Mouse (Mus musculus) thymus, postnatal 25 days (tissue): Measurements from ENCODE around the gene Olfr12.

Source experiments
- DNase-seq: peaks from one replicate; pipeline ENCODE4 v3.0.0; 2022

Gene Olfr12

DNA sequence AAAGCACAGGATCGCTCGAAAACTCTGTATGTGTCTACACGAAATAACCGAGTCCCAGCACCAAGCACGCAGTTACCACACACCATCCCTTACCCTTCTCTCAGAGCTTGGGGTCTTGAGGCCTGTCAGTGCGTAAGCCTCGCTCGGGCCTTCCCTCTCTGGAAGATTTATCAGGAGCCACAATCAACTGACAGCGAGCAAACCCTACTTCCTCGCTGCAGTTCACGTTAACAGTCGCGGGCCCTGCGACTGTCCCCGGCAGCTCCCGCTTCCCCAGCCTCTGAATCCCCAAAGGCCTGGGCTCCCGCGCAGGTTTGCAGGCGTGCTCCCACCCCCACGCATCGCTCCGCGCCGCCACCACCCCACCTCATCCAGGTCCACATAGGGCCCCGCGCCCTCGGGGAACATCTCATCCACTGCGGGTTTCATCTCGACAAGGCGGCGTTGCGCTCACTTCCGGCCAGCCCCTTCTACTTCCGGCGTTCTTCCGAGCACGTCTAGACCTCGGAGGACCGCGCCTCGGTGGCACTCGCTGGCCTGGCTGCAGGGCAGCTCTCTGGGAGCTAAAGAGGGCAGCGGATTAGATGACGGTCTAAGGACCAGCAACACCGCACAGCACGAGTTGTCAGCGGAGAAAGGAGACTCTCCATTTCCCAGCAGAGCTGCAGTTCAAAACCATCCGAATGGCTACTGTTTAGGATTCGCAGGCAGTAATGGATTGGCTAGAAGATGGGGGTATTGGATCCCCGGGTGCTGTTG lies 24.1 kb downstream of the Olfr12 start, which contains the start of gene Cops9:
Cops9 (minus strand) TSS at position 472 of the 759 bp plus-strand sequence.
- DNase-seq, result peak; percentile 84

DNA sequence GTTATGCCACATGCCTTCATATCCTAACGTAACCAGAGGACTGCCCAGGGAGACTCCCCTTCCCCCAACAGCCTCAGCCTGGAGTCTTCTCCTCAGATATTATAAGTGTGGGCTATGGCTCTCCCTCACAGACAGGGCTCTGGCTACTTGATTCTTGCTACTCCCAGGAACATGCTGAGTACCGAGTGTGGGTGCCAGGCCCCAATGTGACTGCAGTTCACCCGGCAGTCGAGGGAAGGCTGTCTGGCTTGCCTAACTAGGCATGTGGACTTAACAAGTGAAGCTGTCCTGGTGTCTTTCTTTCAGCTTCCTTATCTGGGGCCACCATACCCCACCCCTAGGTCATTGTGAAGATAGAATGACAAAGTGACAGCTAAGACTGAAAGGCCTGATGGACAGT lies 26.1 kb downstream of the Olfr12 start:
- DNase-seq, result no peak

DNA sequence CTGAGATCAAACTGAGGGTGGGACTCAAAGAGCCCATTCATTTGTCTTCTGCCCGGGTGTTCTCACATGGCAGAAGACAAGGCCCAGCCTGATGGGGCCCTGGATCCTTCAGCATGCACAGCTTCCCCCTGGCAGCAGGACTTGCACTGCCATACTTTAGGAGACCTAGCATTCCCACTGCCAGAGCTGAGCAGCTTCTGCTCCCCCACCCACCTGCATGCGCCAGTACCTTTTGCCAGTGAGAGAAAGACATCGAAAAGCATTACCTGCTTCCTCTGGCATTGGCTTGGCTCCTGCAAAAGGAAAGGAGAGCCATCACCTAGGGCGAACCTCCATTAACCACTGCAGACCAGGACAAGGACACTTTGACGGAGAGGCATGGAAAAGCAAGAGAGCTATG lies 27.3 kb downstream of the Olfr12 start:
- no peak for DNase-seq

- DNase-seq, result no peak
Measured at GRCm38 (mm10) chr1:92646111-92646510, 28.5 kb downstream of the Olfr12 start.

DNA sequence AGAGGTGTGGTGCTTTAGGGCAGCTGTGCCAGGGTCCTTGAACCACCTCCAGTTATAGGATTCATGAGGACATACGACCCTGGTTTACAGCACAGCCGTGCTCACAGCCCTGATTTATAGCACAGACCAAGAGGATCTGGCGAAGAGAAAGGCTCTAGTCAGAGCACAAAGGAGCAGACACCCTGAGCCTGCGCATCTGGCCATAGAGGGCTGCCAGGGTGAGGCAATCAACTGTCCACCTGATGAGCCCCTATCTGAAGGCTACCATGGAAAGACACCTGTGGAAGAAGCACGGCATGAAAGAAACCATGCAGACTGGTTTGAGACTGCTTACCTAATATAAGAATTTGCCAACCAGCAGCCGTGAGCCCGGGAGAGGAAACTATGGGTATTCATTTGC lies 29.0 kb downstream of the Olfr12 start:
- no peak for DNase-seq

DNA sequence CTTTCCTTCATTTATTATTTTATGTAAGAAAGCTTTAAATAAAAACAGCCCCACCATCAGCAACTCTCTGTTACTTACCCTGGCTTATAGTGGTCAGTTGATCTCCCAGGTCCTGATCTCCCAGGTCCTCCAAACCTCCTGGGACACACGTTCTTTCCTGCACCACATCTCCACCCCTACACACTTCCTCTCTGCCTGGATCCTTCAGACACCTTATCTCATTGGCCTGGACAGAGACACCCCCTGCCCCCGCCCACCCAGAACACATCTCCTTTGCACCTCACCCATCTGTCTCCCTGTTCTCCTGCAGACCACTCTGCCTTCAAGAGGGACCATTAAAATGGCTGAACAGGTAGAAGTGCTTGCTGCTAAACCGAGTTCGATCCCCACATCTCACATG lies 29.4 kb downstream of the Olfr12 start:
- no peak for DNase-seq

DNA sequence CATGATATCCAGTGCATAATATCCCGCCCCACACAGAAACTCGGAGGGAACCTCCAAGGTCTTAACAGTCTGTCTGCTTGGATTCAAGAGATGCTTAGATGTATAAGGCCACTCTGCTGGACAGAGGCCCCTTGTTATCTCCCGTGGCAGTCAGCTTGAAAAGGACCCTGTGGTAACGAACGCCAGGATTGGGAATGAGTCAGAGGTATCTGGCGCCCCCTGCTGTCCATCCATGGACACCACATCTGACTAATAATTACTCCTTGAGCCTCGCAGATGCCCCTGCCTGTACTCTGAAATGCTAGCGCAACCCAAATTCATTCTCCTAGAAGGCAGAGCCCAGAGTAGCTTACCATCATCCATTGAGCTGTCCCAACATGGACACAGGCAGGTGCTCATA lies 30.2 kb downstream of the Olfr12 start:
- DNase-seq, result peak; percentile 50

- peak; percentile 11 for DNase-seq
Measured at GRCm38 (mm10) chr1:92648197-92648596, 30.6 kb downstream of the Olfr12 start.

DNA sequence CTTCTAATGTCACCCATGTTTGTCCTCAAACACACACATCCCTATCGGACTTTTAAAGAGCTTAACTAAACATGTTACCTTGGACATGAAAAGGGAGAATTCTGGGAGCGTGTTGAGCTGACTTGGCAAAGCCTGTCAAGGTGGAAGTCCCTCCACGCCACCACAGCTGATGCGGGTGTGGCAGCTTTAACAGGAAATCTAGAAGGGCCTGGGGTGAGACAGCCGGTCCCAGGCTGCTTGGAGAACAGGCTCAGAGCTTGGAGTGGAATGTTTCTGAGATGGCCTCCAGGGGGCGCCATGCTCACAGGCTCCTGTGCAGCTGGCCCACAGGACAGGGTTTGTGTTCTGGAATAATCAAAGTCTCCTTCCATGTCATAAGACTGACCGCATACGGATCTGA lies 31.1 kb downstream of the Olfr12 start, which contains the start of gene Otos:
Otos (minus strand) TSS at position 169 of the 400 bp plus-strand sequence.
- DNase-seq, result peak; percentile 57

- no peak for DNase-seq
Measured at GRCm38 (mm10) chr1:92651467-92651866, 33.9 kb downstream of the Olfr12 start.

DNA sequence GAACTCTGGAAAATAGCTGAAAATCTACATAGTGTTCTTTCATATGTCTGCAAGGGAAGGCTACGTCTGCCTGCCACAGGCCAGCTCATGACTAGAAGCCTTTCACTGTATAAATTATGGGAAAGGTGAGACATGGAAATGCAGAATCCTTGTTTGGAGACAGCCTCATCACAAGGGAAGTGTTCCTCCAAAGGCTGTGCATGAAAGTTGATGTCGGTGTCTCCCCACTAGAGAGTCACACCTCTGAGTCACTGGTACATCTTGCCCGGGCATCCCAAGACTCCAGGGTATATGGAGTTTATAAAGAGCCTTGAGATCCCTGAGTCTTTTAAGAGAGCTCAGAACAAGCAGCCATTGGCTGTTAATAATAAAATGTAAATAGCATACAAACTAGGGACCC lies 35.6 kb downstream of the Olfr12 start:
- no peak for DNase-seq

- no peak for DNase-seq
Measured at GRCm38 (mm10) chr1:92654676-92655075, 37.1 kb downstream of the Olfr12 start.

DNA sequence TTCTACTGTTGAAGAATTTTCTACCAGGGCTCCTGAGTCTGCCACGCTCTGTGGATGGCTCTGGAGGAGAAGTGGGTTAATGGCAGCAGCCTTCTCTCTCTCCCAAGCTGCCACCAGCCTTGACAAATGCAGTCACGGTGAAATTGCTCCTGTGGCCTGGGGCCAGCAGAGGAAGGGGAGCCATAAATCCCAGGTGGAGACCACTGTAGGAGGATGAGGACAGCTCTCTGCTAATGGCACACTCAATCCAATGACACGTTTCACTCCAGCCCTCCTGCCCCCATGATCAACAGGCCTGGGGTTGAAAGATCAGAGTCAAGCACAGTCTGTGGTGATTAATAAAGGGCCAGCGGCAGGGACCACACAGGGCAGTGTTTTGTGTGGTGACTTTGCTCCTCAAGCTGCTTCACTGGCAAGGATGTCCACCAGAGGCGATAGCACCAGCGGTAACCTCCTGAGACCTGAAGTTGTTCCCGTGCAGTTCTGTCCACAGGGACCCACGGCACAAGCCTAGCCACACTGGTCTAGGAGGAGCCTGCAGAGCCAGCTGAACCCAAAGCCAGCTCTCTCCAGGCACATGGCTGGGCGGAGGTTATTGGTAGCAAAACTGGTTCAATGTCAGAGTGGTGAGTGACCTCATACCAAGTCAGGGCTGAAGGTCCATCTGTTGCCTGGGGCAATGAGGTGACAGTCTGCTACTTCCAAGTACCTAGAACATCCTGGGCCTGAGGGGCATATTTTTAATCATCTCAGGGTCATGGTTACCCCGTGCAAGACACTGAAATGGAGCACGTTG lies 39.6 kb downstream of the Olfr12 start:
- DNase-seq, result no peak

DNA sequence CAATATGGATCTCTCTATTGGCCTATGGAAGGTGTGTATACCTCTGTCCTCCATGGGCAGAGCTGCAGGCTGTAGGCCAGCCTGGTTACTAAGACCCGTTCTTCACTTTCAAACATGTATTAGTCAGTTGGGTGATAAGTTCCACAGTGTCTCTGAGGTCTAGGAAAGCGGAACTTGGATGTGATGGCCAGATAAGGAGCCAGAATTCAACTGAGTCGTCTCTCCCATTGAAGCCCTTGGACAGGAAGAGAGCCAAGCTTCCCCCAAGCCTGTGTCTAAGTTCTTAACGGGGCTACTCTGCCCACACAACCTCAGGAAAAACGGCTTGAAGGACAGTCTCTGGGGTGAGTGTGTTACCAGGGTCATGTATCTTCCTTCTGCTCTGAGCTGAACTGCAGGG lies 41.8 kb downstream of the Olfr12 start:
- DNase-seq, result no peak

DNA sequence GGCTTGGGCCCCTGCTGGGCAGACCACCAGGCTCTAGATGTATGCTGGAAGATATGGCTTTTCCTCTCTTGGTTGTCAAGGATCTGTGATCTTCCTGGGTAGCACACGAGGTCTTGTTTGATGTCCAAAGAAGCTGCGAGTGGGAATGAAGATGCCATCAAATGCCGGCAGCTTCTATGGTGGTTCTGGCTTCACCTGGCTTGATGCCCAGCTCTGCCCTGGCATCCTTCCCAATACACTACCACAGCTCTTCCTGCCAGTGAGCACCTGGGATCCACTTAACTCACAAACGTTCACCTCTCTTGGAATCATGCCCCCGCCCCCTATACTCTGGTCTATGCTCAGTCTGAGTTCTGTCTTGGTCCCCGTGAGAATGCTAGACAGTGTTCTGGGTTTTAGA lies 49.5 kb downstream of the Olfr12 start:
- DNase-seq, result no peak

DNA sequence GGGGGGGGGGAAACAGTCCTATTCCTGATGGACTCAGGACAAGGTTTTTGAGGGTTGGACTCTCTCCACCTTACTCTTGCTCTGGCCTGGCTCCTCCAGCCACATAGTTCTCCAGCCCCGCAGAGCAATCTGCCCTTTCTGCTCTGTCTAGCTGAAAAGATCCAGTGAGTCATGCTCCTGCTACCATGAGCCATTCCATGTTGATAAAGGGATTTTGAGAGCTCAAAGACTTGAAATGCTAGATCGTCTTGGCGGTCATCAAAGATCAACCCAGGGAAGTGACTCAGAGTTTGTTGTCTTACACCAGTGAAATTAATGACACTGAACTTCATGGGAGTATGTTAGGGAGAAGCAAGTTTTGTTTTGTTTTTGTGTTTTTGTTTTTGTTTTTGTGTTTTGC lies 51.8 kb downstream of the Olfr12 start:
- no peak for DNase-seq

- no peak for DNase-seq
Measured at GRCm38 (mm10) chr1:92671326-92671725, 53.7 kb downstream of the Olfr12 start.
